Mouse (Mus musculus): ENCODE data around the gene Olfr361.
"Not testable (repeated sequence)": the region's sequence is repeated elsewhere in the genome, so short reads cannot be mapped to it uniquely, and the experiment has no call there.

The Olfr361 gene

DNA sequence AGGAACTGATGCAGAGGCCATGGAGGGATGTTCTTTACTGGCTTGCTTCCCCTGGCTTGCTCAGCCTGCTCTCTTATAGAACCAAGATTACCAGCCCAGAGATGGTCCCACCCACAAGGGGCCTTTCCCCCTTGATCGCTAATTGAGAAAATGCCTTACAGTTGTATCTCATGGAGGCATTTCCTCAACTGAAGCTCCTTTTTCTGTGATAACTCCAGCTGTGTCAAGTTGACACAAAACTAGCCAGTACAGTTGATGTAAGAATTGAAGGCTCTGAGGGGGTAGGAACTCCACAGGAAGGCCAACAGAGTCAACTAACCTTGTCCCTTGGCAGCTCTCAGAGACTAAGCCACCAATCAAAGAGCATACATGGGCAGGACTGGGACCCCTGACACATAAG lies at the start of gene Olfr361:
Gene Olfr361 (minus strand): TSS at position 101 of the 400 bp plus-strand sequence.
- not testable (repeated sequence) for DNase-seq

DNA sequence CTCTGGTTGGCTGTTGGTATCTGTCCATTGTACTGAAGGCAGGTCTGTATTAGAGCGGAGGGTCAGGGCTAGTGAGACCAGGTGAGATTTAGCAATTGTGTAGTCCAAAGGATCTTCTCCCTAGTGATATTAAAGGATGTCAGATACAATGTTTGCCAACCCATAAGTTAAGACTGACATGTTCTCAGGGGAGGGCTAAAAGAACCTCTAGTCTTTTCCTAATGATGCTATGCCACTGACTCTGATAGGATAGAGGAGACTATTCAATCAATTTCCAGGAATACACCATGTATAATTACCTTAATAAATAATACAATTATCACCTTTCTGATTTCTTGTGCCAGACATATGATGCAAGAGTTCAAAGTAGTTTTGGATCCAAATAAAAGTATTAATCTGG lies 28.7 kb upstream of the Olfr361 start, which contains the start of gene Olfr362:
Gene Olfr362 (minus strand): TSS at position 101 of the 400 bp plus-strand sequence.
- no peak for DNase-seq

DNA sequence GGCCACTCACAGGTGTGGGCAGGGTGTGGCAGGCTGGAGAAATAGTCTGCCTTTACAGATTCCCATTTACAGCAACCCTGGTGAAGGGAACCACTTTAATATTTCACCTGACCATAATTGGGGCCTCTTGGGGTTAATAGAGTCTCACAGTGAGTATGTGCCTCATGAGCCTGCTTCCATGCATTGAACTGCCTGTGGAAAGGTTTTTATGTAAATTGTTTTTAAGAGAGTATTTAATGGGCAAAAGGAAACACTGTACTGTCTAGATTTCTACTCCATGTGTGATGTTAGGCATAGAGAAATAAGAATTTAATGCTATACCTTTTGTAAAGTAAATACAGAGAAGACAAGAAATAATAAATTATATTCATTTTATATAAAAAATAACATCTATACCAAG lies 23.6 kb downstream of the Olfr361 start, which contains the start of gene Olfr360:
Gene Olfr360 (plus strand): TSS at position 301 of the 400 bp plus-strand sequence.
- DNase-seq: no peak
